Mouse (Mus musculus) heart, embryonic 13.5 days (tissue): ENCODE measurements at regions not wholly inside any gene's neighbourhood (a gene's known extent, or its start where the extent isn't known, plus 50 kb on each side); places are given as distances from the start of the nearest gene placed in this dataset.

Source experiments
- ATAC-seq: fragments of 200-750 bp; cut with Nextera tagmentation; 2 replicates; pipeline ENCODE4 v1.8.0; 2017; ENCODE audit warnings: moderate TSS enrichment; ENCODE audit not compliant: insufficient number of reproducible peaks, low FRiP score, low TSS enrichment; ENCODE audit errors: extremely low read depth
- H3K27ac ChIP-seq: fragments of 300-500 bp; sonication (generic); replicated peaks from 2 replicates; pipeline ENCODE4 v1.5.1; 2015; ENCODE audit warnings: moderate library complexity, mild to moderate bottlenecking, inconsistent platforms
- H3K27me3 ChIP-seq: fragments of 300-500 bp; sonication (generic); replicated peaks from 2 replicates; pipeline ENCODE4 v1.6.1; 2015; ENCODE audit warnings: mild to moderate bottlenecking, inconsistent platforms
- H3K36me3 ChIP-seq: fragments of 300-500 bp; sonication (generic); 2 replicates; pipeline ENCODE4 v1.6.1; 2015; ENCODE audit warnings: mild to moderate bottlenecking, inconsistent platforms
- H3K4me1 ChIP-seq: fragments of 300-500 bp; sonication (generic); 2 replicates; pipeline ENCODE4 v1.6.1; 2015; ENCODE audit warnings: inconsistent platforms
- H3K4me2 ChIP-seq: fragments of 300-500 bp; sonication (generic); 2 replicates; pipeline ENCODE4 v1.6.1; 2015; ENCODE audit warnings: inconsistent platforms, mild to moderate bottlenecking, moderate library complexity
- H3K4me3 ChIP-seq: fragments of 300-500 bp; sonication (generic); 2 replicates; pipeline ENCODE4 v1.5.1; 2015; ENCODE audit warnings: moderate library complexity, mild to moderate bottlenecking, inconsistent platforms
- H3K9ac ChIP-seq: fragments of 300-500 bp; sonication (generic); 2 replicates; pipeline ENCODE4 v1.6.1; 2015; ENCODE audit warnings: inconsistent platforms, mild to moderate bottlenecking, moderate library complexity
- H3K9me3 ChIP-seq: fragments of 300-500 bp; sonication (generic); 2 replicates; pipeline ENCODE4 v1.6.1; 2016; ENCODE audit warnings: inconsistent platforms
- WGBS: fragments of 180-500 bp; shearing (Covaris S2); methylation state at CpG from one replicate; pipeline ENCODE4 v1.1.7; 2015; ENCODE audit warnings: mixed read lengths; 5-methylcytosine and 5-hydroxymethylcytosine counted together

DNA sequence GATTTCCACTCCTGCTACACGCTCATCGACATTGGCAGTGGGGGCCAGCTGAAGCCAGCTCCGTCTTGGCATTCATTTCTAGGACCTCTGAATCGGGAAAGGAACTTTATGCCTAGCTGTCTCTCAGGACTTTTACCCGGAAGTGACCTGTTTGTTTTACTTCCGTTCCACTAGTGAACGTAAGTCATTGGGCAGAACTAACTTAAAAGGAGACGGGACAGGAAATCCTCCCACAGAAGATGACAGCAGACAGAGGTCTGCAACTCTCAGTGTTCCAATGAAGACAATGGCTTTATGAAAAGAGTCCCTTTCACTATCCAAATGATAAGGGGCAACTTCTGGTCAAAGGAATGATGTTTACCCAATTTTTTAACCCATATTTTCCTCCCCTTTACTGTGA is 155.5 kb downstream of the Sec61b start:
- H3K27me3 ChIP-seq = no peaks in the 10 kb centered on the region
- no peak overlapping the region for H3K9ac ChIP-seq
- no peaks in the 10 kb centered on the region for H3K9me3 ChIP-seq
- H3K36me3 ChIP-seq = no peaks in the 10 kb centered on the region
- H3K27ac ChIP-seq = no peak overlapping the region
- 48% methylated on average over 8 of the region's 8 CpGs for WGBS
- H3K4me3 ChIP-seq = no peak overlapping the region
- H3K4me1 ChIP-seq = peaks cover 10% of the 10 kb centered on the region; the same call in 1 of the 2 replicates
- no peak for ATAC-seq
- no peak overlapping the region for H3K4me2 ChIP-seq

DNA sequence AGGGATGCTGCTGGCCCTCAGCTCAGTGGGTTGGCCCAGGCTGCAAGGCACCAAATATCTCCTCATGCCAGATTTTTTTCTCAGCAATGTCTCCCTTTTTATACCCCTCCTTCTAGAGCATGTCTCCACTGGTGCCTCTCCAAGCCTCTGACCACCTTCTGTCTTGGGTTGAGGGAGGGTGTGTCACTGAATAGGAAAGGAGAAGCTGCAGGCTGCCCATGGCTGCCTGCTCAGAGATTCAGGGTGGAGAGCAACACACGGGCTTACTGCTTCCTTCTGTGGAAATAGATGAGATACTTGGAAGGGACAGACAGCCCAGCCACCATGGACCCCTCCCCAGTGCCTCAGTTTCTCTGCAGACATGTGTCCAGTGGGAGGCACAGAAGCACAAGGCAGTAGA is 156.0 kb downstream of the Sec61b start:
- Histone ChIP-seq H3K4me3 (no peak overlapping the region), H3K27ac (no peak overlapping the region), H3K27me3 (no peaks in the 10 kb centered on the region), H3K4me2 (no peak overlapping the region), H3K36me3 (no peaks in the 10 kb centered on the region), H3K4me1 (peaks cover 10% of the 10 kb centered on the region; the same call in 1 of the 2 replicates), H3K9me3 (no peaks in the 10 kb centered on the region), H3K9ac (no peak overlapping the region)
- no peak for ATAC-seq
- WGBS = 26% methylated on average over 1 of the region's 1 CpGs

DNA sequence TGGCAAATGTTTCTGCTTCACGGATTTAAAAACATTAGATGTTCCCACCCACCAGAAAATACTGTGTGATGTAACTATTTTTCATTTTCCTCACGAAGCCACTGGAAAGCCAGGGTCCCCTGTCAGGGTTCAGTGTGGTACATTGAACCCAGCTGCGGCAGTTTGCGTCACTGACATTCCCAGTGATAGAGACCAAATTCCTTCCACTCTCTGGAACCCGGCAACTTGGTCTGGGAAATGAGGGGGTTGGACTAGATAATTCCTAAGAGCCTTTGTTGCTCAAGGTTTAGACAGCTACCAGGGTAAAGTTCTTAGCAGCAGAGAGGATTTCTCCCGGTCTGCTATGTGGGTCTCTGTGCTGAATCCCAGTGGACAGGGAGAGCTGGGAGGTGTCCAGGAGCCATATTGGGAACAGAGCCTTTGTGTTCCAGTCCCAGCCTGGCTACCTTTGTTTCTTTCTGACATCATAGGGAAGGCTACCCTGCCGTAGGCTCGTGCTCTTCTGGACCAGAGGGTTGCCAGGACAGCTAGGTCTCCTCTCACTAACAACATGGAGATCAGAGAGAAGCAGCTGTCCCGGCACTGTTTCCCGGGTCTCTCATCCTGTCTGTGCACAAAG is 164.5 kb downstream of the Sec61b start:
- Histone ChIP-seq H3K27me3 (peaks cover 3% of the 10 kb centered on the region; the same call in 1 of the 2 replicates), H3K4me3 (no peak overlapping the region), H3K9me3 (no peaks in the 10 kb centered on the region), H3K27ac (no peak overlapping the region), H3K9ac (no peak overlapping the region), H3K36me3 (no peaks in the 10 kb centered on the region), H3K4me1 (peaks cover 9% of the 10 kb centered on the region; the same call in 1 of the 2 replicates), H3K4me2 (no peak overlapping the region; the same call in 1 of the 2 replicates)
- WGBS = 46% methylated on average over 10 of the region's 10 CpGs
- no peak for ATAC-seq

DNA sequence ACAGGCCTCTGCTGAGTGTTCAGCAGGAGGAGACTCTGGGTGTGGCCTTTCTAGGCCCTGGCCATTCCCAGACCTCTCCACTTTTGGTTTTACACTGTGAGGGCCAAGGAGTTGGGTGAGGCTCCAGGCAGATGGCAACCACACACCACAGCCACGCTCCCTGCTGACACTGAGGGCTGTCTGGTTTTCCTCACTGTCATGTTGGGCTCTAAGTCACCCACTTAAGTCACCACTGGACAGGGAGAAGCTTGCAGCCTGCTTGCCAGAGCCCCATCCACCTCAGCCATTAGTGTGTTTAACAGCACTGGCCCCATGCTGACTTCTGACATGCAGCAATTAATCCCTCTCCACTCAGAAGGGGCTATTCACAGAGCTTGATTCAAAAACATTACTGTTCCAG is 170.6 kb downstream of the Sec61b start:
- 29% methylated on average over 1 of the region's 1 CpGs for WGBS
- Histone ChIP-seq H3K9ac (no peak overlapping the region), H3K27me3 (peaks cover 3% of the 10 kb centered on the region; the same call in 1 of the 2 replicates), H3K9me3 (peaks cover 12% of the 10 kb centered on the region), H3K36me3 (no peaks in the 10 kb centered on the region), H3K27ac (peak overlapping the region; percentile 46), H3K4me3 (no peak overlapping the region), H3K4me2 (no peak overlapping the region), H3K4me1 (peaks cover 14% of the 10 kb centered on the region)
- ATAC-seq = peak; percentile 46; the same call in 1 of the 2 replicates

DNA sequence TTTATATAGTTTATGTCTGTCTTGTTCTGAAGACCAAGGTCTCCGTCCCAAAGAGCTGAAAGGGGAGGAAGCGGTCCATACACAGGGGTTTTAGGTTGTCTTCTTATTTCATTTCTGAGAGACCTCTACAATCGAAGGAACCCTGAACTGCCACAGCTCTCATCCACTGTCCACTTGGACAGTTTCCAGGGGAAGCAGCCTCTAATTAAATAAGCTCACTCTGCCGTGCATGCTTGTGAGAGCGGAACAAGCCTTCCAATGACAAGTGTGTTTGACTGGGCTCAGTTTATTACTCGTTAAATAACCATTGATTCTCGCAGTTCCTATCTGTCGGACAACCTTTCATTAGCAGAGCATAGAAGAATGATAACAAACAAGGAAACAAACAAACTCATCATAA is 174.2 kb downstream of the Sec61b start:
- H3K4me3 ChIP-seq = no peak overlapping the region
- 80% methylated on average over 8 of the region's 8 CpGs for WGBS
- ATAC-seq = no peak
- H3K4me1 ChIP-seq = peaks cover 14% of the 10 kb centered on the region
- H3K4me2 ChIP-seq = no peak overlapping the region
- H3K9me3 ChIP-seq = peaks cover 12% of the 10 kb centered on the region
- H3K9ac ChIP-seq = no peak overlapping the region
- no peaks in the 10 kb centered on the region; the same call in 1 of the 2 replicates for H3K27me3 ChIP-seq
- H3K27ac ChIP-seq = no peak overlapping the region
- no peaks in the 10 kb centered on the region for H3K36me3 ChIP-seq

DNA sequence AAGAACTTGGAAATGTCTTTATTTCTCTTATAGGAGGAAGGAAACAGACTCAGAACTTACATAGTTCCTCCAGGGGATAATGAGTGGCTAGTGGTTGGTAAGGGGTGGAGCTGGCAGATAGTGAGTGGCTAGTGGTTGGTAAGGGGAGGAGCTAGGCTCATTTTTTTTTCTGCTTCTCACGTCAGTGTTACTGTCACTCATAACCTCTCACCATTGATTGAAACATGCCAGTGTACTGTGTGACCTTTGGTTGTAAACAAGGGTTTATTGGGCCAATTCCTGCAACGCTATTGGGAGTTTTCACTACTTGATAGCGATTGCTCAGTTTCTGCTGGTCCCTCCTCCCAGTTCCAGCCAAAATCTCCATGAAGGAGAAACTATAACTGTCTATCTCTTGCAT is 175.5 kb downstream of the Sec61b start:
- 75% methylated on average over 3 of the region's 3 CpGs for WGBS
- Histone ChIP-seq H3K4me1 (peaks cover 7% of the 10 kb centered on the region; the same call in 1 of the 2 replicates), H3K4me3 (no peak overlapping the region), H3K9ac (no peak overlapping the region), H3K27ac (no peak overlapping the region), H3K36me3 (no peaks in the 10 kb centered on the region), H3K27me3 (no peaks in the 10 kb centered on the region), H3K9me3 (peaks cover 12% of the 10 kb centered on the region), H3K4me2 (no peak overlapping the region)
- no peak for ATAC-seq

DNA sequence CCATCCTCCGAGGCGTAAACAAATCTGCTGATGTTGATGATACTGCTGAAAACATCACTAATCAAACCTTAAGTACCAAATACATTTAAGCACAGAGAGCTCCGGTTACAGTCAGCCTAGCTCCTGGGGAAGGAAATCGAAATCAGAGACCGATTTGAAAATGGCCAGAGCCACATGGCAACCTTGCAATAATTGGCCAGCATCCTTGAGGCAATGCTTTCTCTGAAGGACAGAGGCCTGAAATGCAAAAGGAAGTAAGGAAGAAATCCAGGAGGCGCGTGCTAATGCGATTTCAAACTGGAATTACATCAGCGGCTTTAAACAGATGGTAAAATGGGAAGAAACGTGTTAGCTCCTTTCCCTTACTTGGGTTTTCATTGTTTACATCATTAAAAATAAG is 177.1 kb downstream of the Sec61b start:
- no peak overlapping the region for H3K27ac ChIP-seq
- no peak overlapping the region for H3K9ac ChIP-seq
- H3K36me3 ChIP-seq = no peaks in the 10 kb centered on the region
- no peak for ATAC-seq
- H3K4me1 ChIP-seq = no peaks in the 10 kb centered on the region
- H3K4me2 ChIP-seq = no peak overlapping the region
- H3K4me3 ChIP-seq = no peak overlapping the region
- peaks cover 8% of the 10 kb centered on the region for H3K9me3 ChIP-seq
- no peaks in the 10 kb centered on the region for H3K27me3 ChIP-seq
- 81% methylated on average over 10 of the region's 10 CpGs for WGBS

DNA sequence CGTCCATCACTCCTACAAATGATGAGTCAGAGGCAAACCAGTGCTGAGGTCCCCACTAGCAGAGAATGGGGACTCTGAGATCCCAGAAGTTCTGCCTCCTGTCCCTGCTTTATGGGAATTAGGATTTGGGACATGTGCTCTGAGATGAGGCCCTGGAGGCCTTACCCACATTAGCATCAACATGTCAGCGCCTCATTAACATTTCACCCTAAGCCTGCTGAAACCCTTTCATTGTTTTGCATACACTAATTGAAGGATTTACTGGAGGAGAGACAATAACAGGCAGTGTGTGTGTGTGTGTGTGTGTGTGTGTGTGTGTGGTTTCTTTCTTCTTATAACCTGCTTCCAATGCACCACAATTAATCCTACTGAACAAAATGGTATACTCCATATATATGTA is 178.7 kb downstream of the Sec61b start:
- H3K4me3 ChIP-seq = no peak overlapping the region
- no peaks in the 10 kb centered on the region for H3K4me1 ChIP-seq
- H3K36me3 ChIP-seq = no peaks in the 10 kb centered on the region
- no peak overlapping the region for H3K27ac ChIP-seq
- no peak for ATAC-seq
- no peaks in the 10 kb centered on the region for H3K9me3 ChIP-seq
- no peaks in the 10 kb centered on the region for H3K27me3 ChIP-seq
- no peak overlapping the region for H3K4me2 ChIP-seq
- no peak overlapping the region for H3K9ac ChIP-seq
- WGBS = 86% methylated on average over 2 of the region's 2 CpGs

DNA sequence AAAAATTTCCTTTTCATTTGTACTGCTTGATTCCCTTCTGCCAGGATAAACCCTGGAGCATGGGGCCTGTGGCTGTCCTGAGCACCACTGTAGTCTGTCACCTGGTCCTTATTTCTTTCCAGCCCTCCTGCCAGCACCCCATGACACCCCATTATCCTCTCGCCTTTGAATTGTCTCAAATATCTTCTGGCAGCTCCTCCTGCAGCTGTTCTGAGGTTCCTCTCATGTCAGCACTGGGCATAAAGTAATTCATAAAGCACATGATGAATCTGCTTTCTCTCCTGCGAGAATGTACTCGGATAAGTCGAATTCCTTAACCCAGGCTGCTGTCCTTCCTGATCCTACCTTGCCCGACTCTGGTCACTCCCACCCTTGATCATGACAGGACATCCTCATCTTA is 195.1 kb downstream of the Sec61b start:
- Histone ChIP-seq H3K27me3 (peaks cover 58% of the 10 kb centered on the region), H3K4me3 (no peak overlapping the region), H3K27ac (no peak overlapping the region), H3K4me1 (peaks cover 19% of the 10 kb centered on the region), H3K9me3 (peaks cover 12% of the 10 kb centered on the region; the same call in 1 of the 2 replicates), H3K4me2 (no peak overlapping the region), H3K36me3 (no peaks in the 10 kb centered on the region), H3K9ac (no peak overlapping the region)
- no peak for ATAC-seq
- 44% methylated on average over 5 of the region's 5 CpGs for WGBS

DNA sequence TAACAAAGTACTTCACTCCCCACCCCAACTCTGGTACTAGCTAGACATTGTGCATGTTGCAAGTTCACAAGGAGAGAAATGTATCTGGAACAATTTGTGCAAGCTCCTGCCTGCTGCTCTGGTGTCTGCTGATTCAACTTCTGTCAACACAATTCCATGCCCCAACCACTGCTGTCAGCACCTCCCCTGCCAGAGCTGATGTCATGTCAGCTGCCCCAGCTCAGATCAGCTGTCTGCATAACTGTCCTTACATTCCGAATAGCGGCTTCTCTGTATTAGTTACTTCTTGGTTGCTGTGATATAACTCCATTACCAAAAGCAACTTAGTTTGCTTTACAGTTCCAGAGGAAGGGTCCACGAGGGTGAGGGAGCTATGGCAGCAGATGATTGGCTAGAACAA is 196.0 kb downstream of the Sec61b start:
- no peak overlapping the region for H3K9ac ChIP-seq
- H3K4me2 ChIP-seq = peak overlapping the region; percentile 20; the same call in 1 of the 2 replicates
- H3K27ac ChIP-seq = peak overlapping the region; percentile 45; the same call in 1 of the 2 replicates
- H3K9me3 ChIP-seq = peaks cover 12% of the 10 kb centered on the region; the same call in 1 of the 2 replicates
- H3K4me1 ChIP-seq = peaks cover 19% of the 10 kb centered on the region
- H3K36me3 ChIP-seq = no peaks in the 10 kb centered on the region
- peak; percentile 31; the same call in 1 of the 2 replicates for ATAC-seq
- peaks cover 58% of the 10 kb centered on the region for H3K27me3 ChIP-seq
- 24% methylated on average over 3 of the region's 3 CpGs for WGBS
- H3K4me3 ChIP-seq = no peak overlapping the region

DNA sequence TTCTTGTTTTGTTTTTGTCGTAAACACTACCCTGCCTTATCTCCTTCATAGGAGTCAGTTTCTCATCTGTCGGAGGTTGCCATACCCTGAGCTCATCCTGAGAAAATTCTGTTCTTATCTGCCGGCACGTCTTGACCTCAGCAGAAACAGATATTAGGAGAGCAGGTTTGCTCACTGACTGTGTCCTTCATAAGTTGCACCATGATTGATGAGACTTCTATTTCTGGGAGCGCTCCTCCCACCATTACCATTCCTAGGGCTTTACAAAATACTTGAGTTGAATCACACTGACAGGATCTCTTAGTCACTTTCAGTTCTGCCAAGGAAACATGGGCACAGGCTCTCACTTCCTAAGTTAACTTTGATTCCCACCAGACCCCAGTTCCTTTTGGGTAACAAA is 196.9 kb downstream of the Sec61b start:
- H3K4me2 ChIP-seq = no peak overlapping the region
- no peaks in the 10 kb centered on the region for H3K36me3 ChIP-seq
- H3K4me1 ChIP-seq = peaks cover 19% of the 10 kb centered on the region
- H3K9ac ChIP-seq = no peak overlapping the region
- peaks cover 12% of the 10 kb centered on the region; the same call in 1 of the 2 replicates for H3K9me3 ChIP-seq
- peaks cover 54% of the 10 kb centered on the region for H3K27me3 ChIP-seq
- no peak overlapping the region for H3K4me3 ChIP-seq
- no peak overlapping the region for H3K27ac ChIP-seq
- 49% methylated on average over 5 of the region's 5 CpGs for WGBS
- no peak for ATAC-seq

DNA sequence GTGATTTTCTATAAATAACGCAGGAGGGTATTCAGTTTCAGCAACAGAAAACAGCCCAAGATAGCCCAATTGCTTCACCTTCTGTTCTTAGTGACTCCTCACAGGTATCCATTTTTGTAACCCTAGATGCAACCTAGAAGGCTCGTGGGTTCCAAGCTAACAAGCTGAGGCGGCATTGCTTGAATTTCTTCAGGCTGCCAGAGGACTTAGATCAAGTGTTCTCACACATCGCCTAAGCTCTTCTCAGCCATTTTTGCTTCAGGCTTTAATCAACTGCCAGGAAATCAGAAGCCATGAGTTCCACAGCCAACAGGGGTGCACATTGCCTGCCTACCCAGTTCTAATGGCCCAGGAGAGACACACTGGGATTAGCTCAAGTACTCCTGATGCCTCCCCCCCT is 206.7 kb downstream of the Sec61b start:
- no peak for ATAC-seq
- H3K9me3 ChIP-seq = no peaks in the 10 kb centered on the region
- WGBS = 76% methylated on average over 4 of the region's 4 CpGs
- H3K4me3 ChIP-seq = no peak overlapping the region
- H3K9ac ChIP-seq = no peak overlapping the region
- H3K27ac ChIP-seq = no peak overlapping the region
- no peaks in the 10 kb centered on the region for H3K36me3 ChIP-seq
- H3K4me2 ChIP-seq = no peak overlapping the region
- H3K4me1 ChIP-seq = peaks cover 4% of the 10 kb centered on the region
- peaks cover 7% of the 10 kb centered on the region; the same call in 1 of the 2 replicates for H3K27me3 ChIP-seq
